Mouse (Mus musculus) intestine, embryonic 16.5 days (tissue): ENCODE data around the gene Fam207a. TPM values are rescaled to one million over a fixed set of nuclear protein-coding genes. Genes with fewer than 3 reads are reported as not detected.

Source experiments
- ATAC-seq: fragments of 200-750 bp; cut with Nextera tagmentation; 2 replicates; pipeline ENCODE4 v1.8.0; 2017; ENCODE audit warnings: moderate TSS enrichment, moderate library complexity
- H3K27ac ChIP-seq: fragments of 300-500 bp; sonication (generic); 2 replicates; pipeline ENCODE4 v1.5.1; 2014; ENCODE audit warnings: mild to moderate bottlenecking, low read length
- H3K27me3 ChIP-seq: fragments of 300-500 bp; sonication (generic); replicated peaks from 2 replicates; pipeline ENCODE4 v1.6.1; 2014; ENCODE audit warnings: low read length, control low read depth, mixed read lengths; ENCODE audit not compliant: control insufficient read depth, insufficient read depth
- H3K36me3 ChIP-seq: fragments of 300-500 bp; sonication (generic); 2 replicates; pipeline ENCODE4 v1.6.1; 2014; ENCODE audit warnings: low read length, control low read depth; ENCODE audit not compliant: control insufficient read depth, insufficient read depth
- H3K4me1 ChIP-seq: fragments of 300-500 bp; sonication (generic); 2 replicates; pipeline ENCODE4 v1.6.1; 2014; ENCODE audit warnings: low read length, control low read depth, mixed read lengths; ENCODE audit not compliant: control insufficient read depth, insufficient read depth
- H3K4me2 ChIP-seq: fragments of 300-500 bp; sonication (generic); 2 replicates; pipeline ENCODE4 v1.6.1; 2014; ENCODE audit warnings: low read depth, low read length, control low read depth
- H3K4me3 ChIP-seq: fragments of 300-500 bp; sonication (generic); 2 replicates; pipeline ENCODE4 v1.5.1; 2014; ENCODE audit warnings: mild to moderate bottlenecking, low read length
- H3K9ac ChIP-seq: fragments of 300-500 bp; sonication (generic); 2 replicates; pipeline ENCODE4 v1.6.1; 2014; ENCODE audit warnings: low read depth, low read length
- H3K9me3 ChIP-seq: fragments of 300-500 bp; sonication (generic); 2 replicates; pipeline ENCODE4 v1.6.1; 2016; ENCODE audit warnings: low read length, control low read depth; ENCODE audit not compliant: control insufficient read depth
- WGBS: fragments of 180-500 bp; shearing (Covaris S2); extraction: QIAGEN DNeasy Blood & Tissue Kit; methylation state at CpG from one replicate; pipeline ENCODE4 v1.1.7; 2014; 5-methylcytosine and 5-hydroxymethylcytosine counted together
- polyA plus RNA-seq: library from polyadenylated mRNA; unstranded; fragments of >200 nt; fragmentation: Nextera tagmentation; extraction: Ambion mirVana; gene quantifications from 2 replicates; pipeline ENCODE4 v1.2.1, GENCODE M21; 2015

The Fam207a gene
- polyA plus RNA-seq, 1 experiment from 2014 or later = 43.8 TPM

GRCm38 (mm10) chr10:77536727-77537126 is 21.1 kb upstream of the Fam207a start:
- H3K9ac ChIP-seq = no peak overlapping the region
- H3K27ac ChIP-seq = no peak overlapping the region
- H3K4me3 ChIP-seq = no peak overlapping the region
- WGBS = 62% methylated on average over 8 of the region's 8 CpGs
- no peak for ATAC-seq
- no peak overlapping the region for H3K4me2 ChIP-seq
- no peaks in the 10 kb centered on the region for H3K9me3 ChIP-seq
- no peaks in the 10 kb centered on the region for H3K4me1 ChIP-seq
- no peaks in the 10 kb centered on the region for H3K27me3 ChIP-seq
- H3K36me3 ChIP-seq = no peaks in the 10 kb centered on the region

GRCm38 (mm10) chr10:77532020-77532413 is 16.4 kb upstream of the Fam207a start:
- Histone ChIP-seq H3K4me1 (0 out of 2 replicates have a peak, but pooled peaks cover 3% of the 10 kb centered on the region), H3K36me3 (no peaks in the 10 kb centered on the region), H3K9me3 (no peaks in the 10 kb centered on the region), H3K27me3 (no peaks in the 10 kb centered on the region), H3K27ac (no peak overlapping the region), H3K4me2 (no peak overlapping the region), H3K9ac (no peak overlapping the region), H3K4me3 (no peak overlapping the region)
- 83% methylated on average over 1 of the region's 1 CpGs for WGBS
- no peak for ATAC-seq

GRCm38 (mm10) chr10:77531026-77532019 is 15.7 kb upstream of the Fam207a start:
- H3K27ac ChIP-seq = no peak overlapping the region

GRCm38 (mm10) chr10:77530140-77530539 is 14.6 kb upstream of the Fam207a start, which contains the start of gene Itgb2:
Itgb2 (plus strand) TSS chr10:77530252.
- no peak for ATAC-seq
- H3K9ac ChIP-seq = no peak within 1 kb of the TSS
- WGBS = 63% methylated on average over 9 of the region's 9 CpGs
- no peaks in the 10 kb centered on the region for H3K27me3 ChIP-seq
- no peak within 1 kb of the TSS for H3K4me2 ChIP-seq
- H3K36me3 ChIP-seq = no peaks in the 10 kb centered on the region
- H3K4me1 ChIP-seq = 0 out of 2 replicates have a peak, but pooled peaks cover 3% of the 10 kb centered on the region
- no peak within 1 kb of the TSS; the same call in 1 of the 2 replicates for H3K4me3 ChIP-seq
- H3K9me3 ChIP-seq = no peaks in the 10 kb centered on the region
- H3K27ac ChIP-seq = no peak within 1 kb of the TSS; the same call in 1 of the 2 replicates

More at GRCm38 (mm10) chr10:77531026-77532019, 15.7 kb upstream of the Fam207a start:
- no peaks in the 10 kb centered on the region for H3K27me3 ChIP-seq
- no peaks in the 10 kb centered on the region for H3K9me3 ChIP-seq
- H3K4me2 ChIP-seq = no peak overlapping the region
- WGBS = 71% methylated on average over 6 of the region's 6 CpGs
- no peak overlapping the region for H3K9ac ChIP-seq
- no peak overlapping the region; the same call in 1 of the 2 replicates for H3K4me3 ChIP-seq
- H3K4me1 ChIP-seq = 0 out of 2 replicates have a peak, but pooled peaks cover 3% of the 10 kb centered on the region
- no peak for ATAC-seq
- H3K36me3 ChIP-seq = no peaks in the 10 kb centered on the region

GRCm38 (mm10) chr10:77528634-77529033 is 13.0 kb upstream of the Fam207a start:
- Histone ChIP-seq H3K9ac (no peak overlapping the region), H3K27ac (no peak overlapping the region), H3K4me1 (0 out of 2 replicates have a peak, but pooled peaks cover 3% of the 10 kb centered on the region), H3K27me3 (no peaks in the 10 kb centered on the region), H3K36me3 (no peaks in the 10 kb centered on the region), H3K4me3 (no peak overlapping the region), H3K9me3 (no peaks in the 10 kb centered on the region), H3K4me2 (no peak overlapping the region)
- ATAC-seq = peak; percentile 86
- WGBS = 77% methylated on average over 6 of the region's 6 CpGs

- Histone ChIP-seq H3K9me3 (no peaks in the 10 kb centered on the region), H3K9ac (no peak overlapping the region), H3K36me3 (no peaks in the 10 kb centered on the region), H3K4me2 (no peak overlapping the region), H3K27ac (no peak overlapping the region), H3K27me3 (no peaks in the 10 kb centered on the region), H3K4me3 (no peak overlapping the region), H3K4me1 (0 out of 2 replicates have a peak, but pooled peaks cover 3% of the 10 kb centered on the region)
- 80% methylated on average over 2 of the region's 2 CpGs for WGBS
- ATAC-seq = no peak
Measured at GRCm38 (mm10) chr10:77526488-77526887, 10.9 kb upstream of the Fam207a start.

GRCm38 (mm10) chr10:77523321-77523720 is 7.7 kb upstream of the Fam207a start:
- H3K4me1 ChIP-seq = no peaks in the 10 kb centered on the region
- H3K4me3 ChIP-seq = no peak overlapping the region
- no peak overlapping the region for H3K4me2 ChIP-seq
- H3K27me3 ChIP-seq = no peaks in the 10 kb centered on the region
- H3K9ac ChIP-seq = no peak overlapping the region
- ATAC-seq = no peak
- WGBS = 66% methylated on average over 7 of the region's 7 CpGs
- H3K9me3 ChIP-seq = no peaks in the 10 kb centered on the region
- no peak overlapping the region for H3K27ac ChIP-seq
- H3K36me3 ChIP-seq = no peaks in the 10 kb centered on the region

- Histone ChIP-seq H3K4me3 (peak overlapping the region; percentile 13; the same call in 1 of the 2 replicates), H3K9me3 (no peaks in the 10 kb centered on the region), H3K4me1 (no peaks in the 10 kb centered on the region), H3K27ac (no peak overlapping the region), H3K27me3 (no peaks in the 10 kb centered on the region), H3K36me3 (no peaks in the 10 kb centered on the region), H3K4me2 (peak overlapping the region; percentile 45), H3K9ac (peak overlapping the region; percentile 38)
- WGBS = 57% methylated on average over 12 of the region's 12 CpGs
- no peak for ATAC-seq
Measured at GRCm38 (mm10) chr10:77522746-77523145, 7.2 kb upstream of the Fam207a start.

- Histone ChIP-seq H3K27me3 (no peaks in the 10 kb centered on the region), H3K9ac (peak overlapping the region; percentile 38), H3K36me3 (no peaks in the 10 kb centered on the region), H3K27ac (no peak overlapping the region), H3K9me3 (no peaks in the 10 kb centered on the region), H3K4me2 (peak overlapping the region; percentile 45), H3K4me3 (peak overlapping the region; percentile 13; the same call in 1 of the 2 replicates), H3K4me1 (no peaks in the 10 kb centered on the region; the same call in 1 of the 2 replicates)
- 17% methylated on average over 18 of the region's 18 CpGs for WGBS
- peak; percentile 14; the same call in 1 of the 2 replicates for ATAC-seq
Measured at GRCm38 (mm10) chr10:77522021-77522731, 6.6 kb upstream of the Fam207a start.
